Mouse (Mus musculus) layer of hippocampus, adult 9-10 months (tissue): ENCODE measurements around the gene Higd2a.
"Not testable (repeated sequence)": the region's sequence is repeated elsewhere in the genome, so short reads cannot be mapped to it uniquely, and the experiment has no call there.

ENCODE experiments used
- DNase-seq: peaks from one replicate; pipeline ENCODE4 v3.0.0; 2022; ENCODE audit warnings: low spot score

The Higd2a gene

DNA sequence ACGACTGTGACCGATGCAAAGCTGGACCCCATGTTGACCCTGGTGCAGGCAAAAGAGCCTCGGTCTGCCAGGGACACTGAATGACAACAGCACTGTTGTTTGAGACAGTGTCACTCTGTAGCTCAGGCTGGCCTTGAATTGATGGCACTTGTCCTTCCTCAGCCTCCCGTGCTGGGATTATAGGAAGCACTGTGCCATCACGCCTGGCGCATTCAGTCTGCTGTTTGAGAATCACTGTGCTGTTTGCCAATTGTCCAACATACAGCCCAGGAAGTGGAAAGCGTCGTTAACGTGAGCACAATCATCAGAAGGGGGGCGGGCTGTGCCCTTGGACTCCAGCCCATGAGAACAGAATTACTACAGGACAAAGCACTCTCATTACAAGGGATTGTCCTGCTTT is 7.9 kb upstream of the Higd2a start:
- DNase-seq = no peak

DNA sequence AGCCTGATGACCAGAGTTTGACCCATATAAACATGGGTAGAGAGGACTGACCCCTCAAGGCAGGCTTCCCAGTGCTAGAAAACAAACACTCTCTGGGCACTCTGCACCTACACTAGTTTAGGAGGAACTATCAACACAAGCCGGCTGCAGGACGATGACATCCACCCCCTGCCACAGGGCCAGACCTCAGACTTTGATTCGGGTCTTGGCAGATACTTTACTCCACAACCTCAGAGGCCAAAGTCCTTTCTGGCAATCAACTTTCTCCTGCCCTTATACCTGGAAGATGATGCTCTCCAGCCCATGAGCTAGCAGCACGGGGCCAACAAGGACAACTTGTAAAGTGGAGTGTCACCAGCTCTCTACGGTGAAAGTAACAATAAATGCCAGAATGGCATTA is 7.1 kb upstream of the Higd2a start:
- no peak for DNase-seq

DNA sequence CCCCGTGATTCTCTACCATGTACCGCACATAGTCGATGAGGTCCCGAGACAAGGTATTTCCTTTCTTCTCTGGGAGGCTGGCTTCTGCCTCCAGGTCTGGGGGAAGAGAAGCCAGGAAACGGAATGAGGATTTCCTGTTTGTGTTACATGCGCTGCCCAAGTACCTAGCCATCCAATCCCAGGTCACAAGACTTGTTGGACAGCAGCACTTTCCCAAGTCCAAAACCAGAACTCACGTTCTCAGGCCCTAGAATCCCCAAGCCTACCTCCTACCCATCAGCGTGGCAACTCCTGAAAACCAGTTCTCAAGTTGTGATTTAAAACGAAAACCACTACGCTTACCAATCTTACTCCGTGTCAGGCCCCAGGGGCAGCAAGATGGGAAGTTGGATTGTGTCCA is 4.2 kb upstream of the Higd2a start:
- no peak for DNase-seq

DNA sequence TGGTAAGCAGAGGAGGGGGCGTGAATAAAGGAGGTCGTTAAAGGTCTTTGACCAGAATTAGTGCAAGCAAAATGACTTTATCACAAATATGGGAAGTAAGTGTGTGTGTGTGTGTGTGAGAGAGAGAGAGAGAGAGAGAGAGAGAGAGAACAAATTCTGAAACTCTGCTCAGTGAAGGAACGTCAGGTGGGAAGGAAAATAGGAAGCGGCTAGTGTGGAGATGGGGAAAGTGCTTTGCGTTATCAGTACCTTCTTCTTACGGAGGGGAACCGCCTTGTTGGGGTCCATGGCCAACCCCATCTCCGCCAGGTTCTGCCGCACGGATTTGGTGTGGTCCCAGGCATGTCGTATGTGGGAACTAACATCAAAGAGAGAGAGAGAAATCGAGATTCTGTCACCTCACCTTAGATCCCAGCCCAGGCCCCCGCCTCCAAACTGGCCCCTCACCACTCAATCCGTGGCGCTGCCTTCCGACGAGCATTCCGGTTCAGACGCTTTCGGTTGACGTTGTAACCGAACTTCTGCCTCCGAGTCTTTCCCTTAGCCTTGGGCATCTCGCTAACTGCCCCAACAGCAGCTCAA is 502 bp upstream of the Higd2a start:
- DNase-seq = no peak

DNA sequence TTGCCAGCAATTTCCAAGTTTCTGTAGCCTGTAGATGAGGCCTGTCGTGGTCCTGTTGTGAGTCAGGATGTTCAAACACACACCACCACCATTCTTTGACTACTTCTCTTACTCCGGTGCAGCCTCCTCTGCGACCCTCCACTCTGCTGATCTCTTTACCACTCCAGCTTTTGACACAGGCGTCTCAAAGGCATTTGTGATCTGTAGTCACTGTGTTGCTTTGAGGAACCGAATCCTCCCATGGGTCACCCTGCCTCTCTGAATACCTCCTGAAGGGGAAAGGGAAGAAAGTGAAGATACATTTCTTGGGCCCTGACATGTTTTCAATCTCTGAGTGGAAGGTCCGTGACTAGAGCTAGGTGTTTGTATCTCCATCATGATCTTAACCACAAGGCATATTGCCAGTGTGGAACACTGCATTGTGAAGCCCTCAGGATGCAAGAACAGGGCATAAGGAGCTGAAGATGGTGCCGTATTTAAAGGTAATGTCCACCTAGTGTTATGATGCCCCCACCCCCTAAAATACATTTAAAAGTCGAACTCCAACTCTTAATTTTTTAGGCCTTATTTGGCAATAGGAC is 1.9 kb downstream of the Higd2a start:
- no peak for DNase-seq

DNA sequence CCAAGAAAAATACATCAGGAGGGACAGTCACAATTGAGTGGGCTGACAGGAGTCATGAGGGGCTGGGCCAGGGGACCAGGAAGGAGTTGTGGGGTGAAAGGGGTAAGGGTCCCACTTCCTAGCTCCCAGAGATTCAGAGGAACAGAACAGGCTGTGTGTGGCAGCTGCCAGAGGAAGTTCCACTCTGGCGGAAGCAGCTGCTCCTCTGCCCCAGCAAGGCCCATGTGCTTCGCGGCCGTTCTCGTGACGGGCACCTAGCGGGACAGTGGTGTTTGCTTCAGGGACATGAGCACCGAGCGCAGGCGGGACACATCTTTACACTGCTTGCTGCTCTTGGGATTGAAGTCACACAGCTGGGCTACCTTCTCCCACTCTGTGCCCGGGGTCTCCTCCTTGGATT is 3.6 kb downstream of the Higd2a start:
- no peak for DNase-seq

DNA sequence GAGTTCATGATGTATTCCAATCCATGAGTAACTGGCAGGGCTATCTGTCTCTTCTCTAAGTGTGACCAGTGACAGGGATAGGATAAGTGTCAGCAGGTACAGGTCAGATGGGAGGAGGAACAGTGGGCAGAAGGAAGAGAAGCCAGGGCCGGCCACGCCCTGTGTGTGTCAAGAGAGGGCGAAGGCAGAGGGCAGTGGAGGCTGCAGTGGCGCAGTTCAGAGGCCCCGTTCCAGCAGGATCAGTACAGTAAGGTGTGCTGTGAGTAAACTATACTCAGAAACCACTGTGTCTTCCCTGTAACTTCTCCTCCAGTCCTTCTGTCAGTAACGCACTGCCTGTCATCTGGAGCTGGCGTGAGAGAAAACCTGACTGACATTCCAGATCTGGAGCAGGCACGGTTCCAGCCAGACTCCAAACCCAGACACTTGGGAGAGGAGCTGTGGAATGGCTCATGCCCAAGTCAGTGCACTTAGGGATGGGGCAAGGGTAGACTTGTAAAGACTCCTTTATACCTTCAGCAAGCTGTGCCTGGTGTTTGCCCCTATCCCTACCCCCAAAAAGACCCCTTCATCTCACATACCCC is 6.2 kb downstream of the Higd2a start:
- no peak for DNase-seq

DNA sequence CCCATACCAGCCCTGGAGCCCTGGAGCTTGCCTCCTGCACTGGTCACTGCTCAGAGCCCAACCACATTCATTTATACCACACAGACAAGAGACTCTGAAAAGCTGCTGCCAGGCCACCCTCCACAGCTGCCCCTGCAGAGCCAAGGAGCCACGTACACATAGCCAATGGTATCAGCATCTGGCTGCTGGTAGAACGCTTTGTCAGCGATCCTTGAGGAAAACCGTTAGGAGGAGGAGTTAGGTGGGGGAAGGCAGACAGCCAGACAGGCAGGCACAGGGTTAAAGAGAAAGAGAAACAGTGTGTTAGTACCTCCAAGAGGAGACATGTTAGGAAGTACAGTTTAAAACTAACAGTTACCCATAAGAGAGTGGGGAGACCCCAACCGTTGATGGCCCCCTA is 6.9 kb downstream of the Higd2a start:
- no peak for DNase-seq

DNA sequence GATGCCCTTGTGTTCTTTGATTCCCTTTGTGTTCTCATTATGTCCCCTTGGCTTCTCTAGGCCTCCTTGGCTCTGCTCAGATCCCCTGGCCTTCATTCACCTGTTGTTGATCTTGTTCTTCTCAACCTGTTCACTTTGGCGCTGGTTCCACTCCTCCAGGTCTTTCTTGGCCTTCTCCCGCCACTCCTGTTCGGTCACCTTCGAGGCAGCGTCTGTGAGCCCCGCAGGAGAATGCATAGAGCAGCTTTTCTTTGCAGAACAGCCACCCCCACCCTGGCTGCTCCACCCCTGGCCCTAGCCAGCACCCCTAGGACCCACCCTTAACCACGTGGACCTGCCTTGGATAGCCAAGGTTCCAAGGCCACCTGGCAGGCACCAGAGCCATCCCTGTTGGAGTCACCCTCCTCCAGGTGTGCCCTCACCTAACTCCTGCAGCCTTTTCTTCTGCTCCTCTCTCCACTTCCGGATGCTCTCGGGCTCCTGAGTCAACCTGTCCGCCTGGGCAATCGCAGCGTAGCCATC is 8.7 kb downstream of the Higd2a start:
- no peak for DNase-seq

DNA sequence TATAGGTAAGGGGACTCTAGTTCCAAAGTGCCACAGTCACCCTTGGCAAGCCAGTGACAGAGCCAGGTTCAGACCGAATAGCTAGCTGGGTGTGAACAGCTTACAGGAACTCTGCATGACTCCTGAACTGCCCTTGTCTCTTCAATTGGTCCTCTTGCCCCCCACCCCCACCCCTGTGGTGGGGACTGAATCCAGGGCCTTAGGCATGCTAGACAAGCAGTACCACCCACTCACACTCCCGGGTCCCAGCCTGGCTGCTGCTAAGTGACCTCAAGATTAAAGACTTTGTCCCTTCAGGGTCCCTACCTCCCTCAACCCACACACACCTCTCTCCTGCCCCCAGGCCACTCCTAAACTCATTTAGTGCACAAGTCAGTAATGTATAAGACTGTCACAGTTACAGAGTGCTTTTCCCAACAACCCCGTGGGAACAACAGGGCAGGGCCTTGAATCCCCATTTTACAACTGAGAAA is 12.7 kb downstream of the Higd2a start:
- no peak for DNase-seq

DNA sequence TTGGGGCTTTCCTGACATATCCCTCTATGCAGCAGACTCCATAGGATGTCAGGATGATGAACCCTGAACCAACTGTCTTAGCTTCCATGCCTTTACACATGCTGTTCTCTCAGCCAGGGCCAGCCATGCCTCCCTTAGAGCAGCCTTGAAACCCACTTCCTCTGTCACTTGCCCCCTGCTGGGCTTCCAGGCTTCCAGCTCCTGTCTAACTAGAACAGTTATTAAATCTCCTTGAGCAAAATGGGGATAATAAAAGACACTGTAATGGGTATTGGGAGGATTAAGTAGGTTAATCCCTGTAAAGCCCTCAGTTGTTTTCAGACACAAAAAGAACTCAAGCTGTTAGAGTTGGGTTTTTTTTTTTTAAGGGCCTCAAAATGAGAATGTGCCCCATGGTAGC is 13.5 kb downstream of the Higd2a start:
- no peak for DNase-seq

DNA sequence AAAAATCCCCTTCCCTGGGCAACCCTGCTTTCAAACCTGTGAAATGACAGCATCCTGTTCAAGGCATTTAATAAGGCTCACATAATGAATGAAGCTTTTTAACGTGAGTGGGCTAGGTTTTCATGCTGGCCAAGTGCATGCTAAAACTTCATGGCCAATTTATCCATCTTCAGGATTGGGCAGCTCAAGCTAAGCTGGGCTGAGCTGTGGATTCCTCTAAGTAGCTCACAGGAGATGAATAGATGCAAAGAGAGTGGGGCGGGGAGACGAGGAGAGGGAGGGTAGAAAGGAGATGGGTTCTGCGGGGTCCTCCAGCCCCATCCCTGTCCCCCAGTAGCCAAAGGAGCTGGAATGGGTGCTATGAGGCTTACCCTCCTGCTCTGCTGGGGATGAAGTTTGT is 14.2 kb downstream of the Higd2a start:
- no peak for DNase-seq

DNA sequence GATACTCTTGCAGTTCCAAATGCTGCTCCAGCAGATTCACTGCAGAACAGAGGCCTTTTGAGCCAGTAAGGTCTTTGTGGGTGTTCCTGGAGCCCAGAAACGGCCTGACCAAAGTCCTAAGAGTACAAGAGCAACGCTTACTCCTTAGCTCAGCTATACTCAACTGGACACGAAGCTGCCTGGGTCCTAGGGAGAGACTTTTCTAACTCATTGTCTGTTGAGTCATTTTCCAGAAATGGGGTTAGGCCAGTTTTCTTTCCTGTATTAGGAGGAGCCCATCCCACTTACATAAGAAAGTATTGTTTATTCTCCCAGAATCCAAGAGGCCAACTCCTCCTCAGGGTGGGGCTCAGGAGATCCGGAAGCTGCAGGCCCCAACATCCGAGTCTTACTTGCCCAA is 15.4 kb downstream of the Higd2a start:
- no peak for DNase-seq

DNA sequence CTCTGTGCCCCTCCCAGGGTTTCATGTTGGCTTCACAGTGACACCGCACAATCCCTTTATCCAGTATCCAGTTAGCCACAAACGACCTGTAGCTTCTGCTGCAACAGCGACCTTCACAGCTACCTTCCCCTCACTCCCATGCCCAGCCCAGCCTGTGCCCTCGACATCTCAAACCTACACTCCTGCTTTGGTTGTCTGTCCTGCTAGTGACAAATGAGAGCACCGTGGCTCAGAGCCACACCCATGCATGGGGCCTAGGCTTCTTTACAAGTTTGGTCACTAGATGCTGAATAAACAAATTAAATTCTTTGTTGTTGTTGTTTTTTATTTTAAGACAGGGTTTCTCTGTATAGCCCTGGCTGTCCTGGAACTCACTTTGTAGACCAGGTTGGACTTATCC is 17.2 kb downstream of the Higd2a start:
- no peak for DNase-seq

DNA sequence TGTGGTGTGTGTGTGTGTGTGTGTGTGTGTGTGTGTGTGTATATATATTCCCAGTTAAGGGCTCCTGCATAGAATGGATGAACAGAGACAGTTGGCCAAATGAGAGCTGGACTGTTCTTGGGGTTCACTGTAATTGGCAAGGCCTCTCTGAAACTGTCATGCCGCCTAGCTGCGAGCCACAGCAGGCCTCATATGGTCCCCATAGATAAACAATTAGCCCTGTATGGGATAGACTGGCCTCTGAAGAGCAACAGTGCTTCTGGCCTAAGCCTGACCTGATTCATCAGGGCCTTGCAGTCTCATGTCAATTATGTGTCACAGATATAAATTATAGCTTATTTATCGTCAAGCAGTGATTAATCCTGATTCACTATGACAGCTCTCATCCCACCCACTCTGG is 18.0 kb downstream of the Higd2a start:
- no peak for DNase-seq

DNA sequence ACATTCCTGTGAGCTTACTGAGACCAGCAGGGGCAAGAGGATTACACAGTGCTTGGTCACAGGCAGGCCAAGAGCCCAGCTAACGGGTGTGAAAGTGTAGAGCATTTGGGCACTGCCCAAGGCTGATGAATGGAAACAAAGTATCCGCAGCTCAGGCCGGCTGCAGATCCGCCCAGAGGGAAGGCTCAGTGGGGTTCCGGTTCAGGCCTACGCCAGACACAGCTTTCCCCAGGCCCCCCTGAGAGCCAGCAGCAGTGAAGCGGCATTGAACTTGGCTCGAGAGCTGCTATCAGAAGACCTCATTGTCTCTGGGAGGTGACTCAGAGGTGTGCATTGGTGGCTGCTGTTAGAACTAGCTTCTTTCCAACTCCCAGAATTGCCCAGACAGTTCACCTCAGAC is 18.7 kb downstream of the Higd2a start:
- DNase-seq = no peak

DNA sequence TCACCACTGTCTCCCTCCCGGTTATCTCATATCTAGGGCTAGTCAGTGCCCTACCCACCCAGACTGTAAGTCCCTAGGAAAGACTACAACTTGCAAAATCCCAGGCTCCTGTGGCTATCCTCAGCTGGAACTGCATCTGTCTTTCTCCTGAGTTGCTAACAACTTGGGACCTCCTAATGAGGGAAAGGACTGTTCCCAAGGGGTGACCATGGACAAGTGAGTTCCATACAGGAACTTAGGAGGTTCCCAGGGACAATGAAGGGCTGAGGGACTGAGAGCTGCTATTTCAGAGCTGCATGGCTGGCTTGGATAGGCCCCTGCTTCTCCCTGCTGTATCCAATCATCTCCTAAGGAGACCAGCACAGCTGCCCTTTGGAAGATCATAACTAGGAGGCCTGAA is 19.3 kb downstream of the Higd2a start:
- no peak for DNase-seq

DNA sequence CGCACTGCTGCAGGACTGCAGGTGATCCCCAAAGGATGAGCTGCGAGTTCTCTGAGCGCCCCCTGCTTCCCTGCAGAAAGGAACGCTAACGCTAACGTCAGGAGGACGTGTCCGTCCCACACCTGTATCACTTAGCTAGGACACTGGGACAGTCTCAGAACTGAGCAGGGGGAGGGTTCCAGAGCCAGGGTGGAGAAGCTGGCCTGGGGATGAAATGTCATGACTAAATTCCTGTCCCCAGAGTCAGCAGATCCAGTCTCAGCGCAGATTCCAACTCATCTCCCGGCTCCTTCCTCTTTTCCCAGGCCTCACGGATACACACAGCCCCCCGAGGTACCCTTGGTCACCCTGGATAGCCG is 20.6 kb downstream of the Higd2a start:
- DNase-seq = no peak

DNA sequence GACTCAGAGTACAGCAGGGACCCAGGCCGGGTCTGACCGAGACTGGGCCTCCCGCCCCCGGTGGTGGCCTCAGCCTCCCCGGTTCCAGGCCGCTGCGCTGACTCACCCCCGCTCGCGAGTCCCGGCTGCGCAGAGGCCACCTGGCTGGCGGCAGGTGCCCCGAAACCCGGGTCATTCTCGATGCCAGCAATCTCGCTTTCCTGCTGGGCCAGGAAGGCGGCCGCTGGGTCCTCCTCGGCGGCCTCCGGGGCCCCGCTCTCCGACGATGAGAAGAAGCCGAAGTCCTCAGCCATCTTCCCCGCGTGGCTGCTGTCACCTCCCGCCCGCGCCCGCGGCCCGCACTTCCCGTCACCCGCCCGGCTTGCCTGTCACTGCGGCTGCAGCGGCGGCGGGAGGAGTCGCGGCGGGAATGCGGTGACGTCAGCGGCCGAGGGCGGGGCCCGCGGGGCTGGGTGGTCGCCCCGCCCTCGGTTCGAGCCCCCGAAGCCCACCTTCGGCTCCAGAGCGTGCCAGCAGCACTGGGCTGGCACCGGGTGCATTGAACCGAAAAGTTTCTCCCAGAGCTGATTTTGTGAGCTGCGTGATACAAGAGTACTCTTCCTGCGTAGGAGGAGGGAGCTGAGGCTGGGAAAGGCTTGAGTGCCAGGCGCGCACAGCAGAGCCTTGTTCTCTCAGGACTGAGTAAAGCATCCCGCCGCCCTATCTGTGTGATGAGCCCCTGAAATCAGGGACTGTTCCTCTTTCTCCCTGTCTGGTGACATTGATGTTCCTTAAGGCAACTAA is 21.2 kb downstream of the Higd2a start, which contains the start of gene Cltb:
Gene Cltb, minus strand, starts transcription at position 373 of the 783 bp plus-strand sequence.
- DNase-seq = no peak

DNA sequence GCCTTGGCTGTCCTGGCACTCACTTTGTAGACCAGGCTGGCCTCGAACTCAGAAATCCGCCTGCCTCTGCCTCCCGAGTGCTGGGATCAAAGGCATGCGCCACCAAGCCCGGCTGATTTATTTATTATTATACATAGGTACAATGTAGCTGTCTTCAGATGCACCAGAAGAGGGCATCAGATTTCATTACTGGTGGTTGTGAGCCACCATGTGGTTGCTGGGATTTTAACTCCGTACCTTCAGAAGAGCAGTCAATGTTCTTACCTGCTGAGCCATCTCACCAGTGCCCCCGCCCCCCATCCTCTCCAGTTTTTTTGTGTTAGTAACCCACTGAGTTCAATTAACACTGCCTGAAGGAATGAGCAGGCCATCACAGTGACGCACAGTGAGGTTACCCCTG is 23.1 kb downstream of the Higd2a start:
- DNase-seq = not testable (repeated sequence)

DNA sequence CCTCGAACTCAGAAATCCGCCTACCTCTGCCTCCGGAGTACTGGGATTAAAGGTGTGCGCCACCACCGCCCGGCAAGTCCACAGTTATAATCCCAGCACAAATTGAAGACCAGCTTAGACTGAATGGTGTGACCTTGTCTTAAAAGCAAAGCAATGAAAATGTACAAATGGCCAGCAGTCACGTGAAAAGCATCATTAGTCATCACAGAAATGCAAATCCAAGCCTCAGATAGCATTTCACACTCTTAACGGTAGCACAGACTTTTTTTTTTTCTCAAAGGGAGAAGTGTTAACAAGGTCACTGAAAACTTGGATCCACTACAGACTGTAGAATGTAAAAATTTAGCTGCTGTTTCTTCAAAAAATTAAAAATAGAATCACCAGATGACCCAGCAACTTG is 26.3 kb downstream of the Higd2a start:
- DNase-seq = no peak

DNA sequence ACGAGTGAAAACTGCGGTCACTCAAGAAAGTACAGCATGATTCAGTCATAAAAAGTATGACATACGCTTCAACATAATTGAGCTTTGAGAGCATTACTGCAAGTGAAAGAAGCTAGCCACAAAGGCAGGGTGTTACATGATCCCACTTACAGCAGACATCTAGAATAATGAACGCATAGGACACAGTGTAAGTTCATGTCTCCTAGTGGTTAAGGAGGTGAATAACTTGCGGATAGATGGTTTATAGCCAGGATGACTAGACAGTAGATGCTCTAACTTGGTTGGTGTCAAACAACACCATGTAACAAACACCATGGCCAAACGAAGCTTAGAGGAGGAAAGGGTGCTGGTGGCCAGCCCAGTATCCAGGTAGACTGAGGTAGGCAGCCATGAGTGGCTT is 27.0 kb downstream of the Higd2a start:
- no peak for DNase-seq
